Mouse (Mus musculus) ES-E14 (cell line): Measurements from ENCODE around the gene Srpk2.

Experiments used
- CHD2 ChIP-seq: IDR thresholded peaks from 2 replicates; pipeline ENCODE4 v1.6.1; 2014; ENCODE audit warnings: mild to moderate bottlenecking, low read depth, low read length, inconsistent platforms
- HCFC1 ChIP-seq: IDR thresholded peaks from 2 replicates; pipeline ENCODE4 v1.6.1; 2012; ENCODE audit warnings: low read length, inconsistent platforms, borderline replicate concordance; ENCODE audit not compliant: insufficient read depth
- ZC3H11A ChIP-seq: IDR thresholded peaks from 2 replicates; pipeline ENCODE4 v1.6.1; 2012; ENCODE audit warnings: low read depth, mild to moderate bottlenecking, inconsistent platforms, low read length, borderline replicate concordance

GRCm38 (mm10) chr5:23655030-23655429 is 29.4 kb downstream of the Srpk2 start:
- no peak for TF ChIP-seq ZC3H11A
- TF ChIP-seq HCFC1: no peak
- TF ChIP-seq CHD2: no peak
